Mouse (Mus musculus) liver, embryonic 15.5 days (tissue): ENCODE results near the gene Ucn. TPM values are rescaled to one million over a fixed set of nuclear protein-coding genes. Genes with fewer than 3 reads are reported as not detected.

Experiments
- ATAC-seq: fragments of 200-750 bp; cut with Nextera tagmentation; 2 replicates; pipeline ENCODE4 v1.8.0; 2017; ENCODE audit warnings: moderate number of reproducible peaks, mild to moderate bottlenecking, moderate library complexity; ENCODE audit not compliant: insufficient read depth
- H3K27ac ChIP-seq: fragments of 300-500 bp; sonication (generic); replicated peaks from 2 replicates; pipeline ENCODE4 v1.5.1; 2015; ENCODE audit warnings: mild to moderate bottlenecking, inconsistent platforms
- H3K27me3 ChIP-seq: fragments of 300-500 bp; sonication (generic); 2 replicates; pipeline ENCODE4 v1.6.1; 2015; ENCODE audit warnings: mild to moderate bottlenecking, inconsistent platforms
- H3K36me3 ChIP-seq: fragments of 300-500 bp; sonication (generic); replicated peaks from 2 replicates; pipeline ENCODE4 v1.6.1; 2015; ENCODE audit warnings: moderate library complexity, mild to moderate bottlenecking, inconsistent platforms
- H3K4me1 ChIP-seq: fragments of 300-500 bp; sonication (generic); replicated peaks from 2 replicates; pipeline ENCODE4 v1.6.1; 2015; ENCODE audit warnings: inconsistent platforms
- H3K4me2 ChIP-seq: fragments of 300-500 bp; sonication (generic); 2 replicates; pipeline ENCODE4 v1.6.1; 2015; ENCODE audit warnings: moderate library complexity, mild to moderate bottlenecking, inconsistent platforms
- H3K4me3 ChIP-seq: fragments of 300-500 bp; sonication (generic); replicated peaks from 2 replicates; pipeline ENCODE4 v1.5.1; 2015; ENCODE audit warnings: mild to moderate bottlenecking, inconsistent platforms
- H3K9ac ChIP-seq: fragments of 300-500 bp; sonication (generic); 2 replicates; pipeline ENCODE4 v1.6.1; 2015; ENCODE audit warnings: moderate library complexity, mild to moderate bottlenecking, inconsistent platforms
- H3K9me3 ChIP-seq: fragments of 300-500 bp; sonication (generic); replicated peaks from 2 replicates; pipeline ENCODE4 v1.6.1; 2016; ENCODE audit warnings: inconsistent platforms
- WGBS: fragments of 180-500 bp; shearing (Covaris S2); methylation state at CpG from one replicate; pipeline ENCODE4 v1.1.7; 2015; ENCODE audit warnings: mixed read lengths; ENCODE audit not compliant: insufficient replicate concordance; 5-methylcytosine and 5-hydroxymethylcytosine counted together
- polyA plus RNA-seq: library from polyadenylated mRNA; unstranded; fragments of >200 nt; fragmentation: Nextera tagmentation; extraction: Ambion mirVana; gene quantifications from 2 replicates; pipeline ENCODE4 v1.2.1, GENCODE M21; 2015

Gene Ucn
- polyA plus RNA-seq, 1 experiment from 2014 or later = not detected

GRCm38 (mm10) chr5:31105814-31106335 is 32.8 kb downstream of the Ucn start, which contains the start of gene Dnajc5g:
Gene Dnajc5g (plus strand): TSS chr5:31106285.
- H3K4me3 ChIP-seq = no peak within 1 kb of the TSS
- H3K27me3 ChIP-seq = peaks cover 37% of the 10 kb centered on the region
- no peak for ATAC-seq
- H3K36me3 ChIP-seq = no peaks in the 10 kb centered on the region
- 52% methylated on average over 9 of the region's 9 CpGs for WGBS
- no peak within 1 kb of the TSS for H3K4me2 ChIP-seq
- H3K4me1 ChIP-seq = no peaks in the 10 kb centered on the region
- H3K27ac ChIP-seq = no peak within 1 kb of the TSS
- H3K9me3 ChIP-seq = no peaks in the 10 kb centered on the region
- H3K9ac ChIP-seq = no peak within 1 kb of the TSS

GRCm38 (mm10) chr5:31095711-31096480 is 42.7 kb downstream of the Ucn start:
- H3K27ac ChIP-seq = no peak overlapping the region
- ATAC-seq = no peak
- peaks cover 19% of the 10 kb centered on the region for H3K4me1 ChIP-seq
- no peak overlapping the region for H3K9ac ChIP-seq
- 23% methylated on average over 11 of the region's 11 CpGs for WGBS
- H3K36me3 ChIP-seq = no peaks in the 10 kb centered on the region
- peak overlapping the region; percentile 44 for H3K4me3 ChIP-seq
- peak overlapping the region; percentile 65 for H3K4me2 ChIP-seq
- H3K27me3 ChIP-seq = peaks cover 95% of the 10 kb centered on the region
- H3K9me3 ChIP-seq = no peaks in the 10 kb centered on the region

GRCm38 (mm10) chr5:31094799-31095691 is 43.6 kb downstream of the Ucn start:
- H3K9ac ChIP-seq = no peak overlapping the region
- peak overlapping the region; percentile 44 for H3K4me3 ChIP-seq
- no peaks in the 10 kb centered on the region for H3K9me3 ChIP-seq
- peaks cover 19% of the 10 kb centered on the region for H3K4me1 ChIP-seq
- peak overlapping the region; percentile 65 for H3K4me2 ChIP-seq
- under 1% methylated on average over 59 of the region's 59 CpGs for WGBS
- peaks cover 99% of the 10 kb centered on the region for H3K27me3 ChIP-seq
- no peak overlapping the region for H3K27ac ChIP-seq
- no peak for ATAC-seq
- H3K36me3 ChIP-seq = no peaks in the 10 kb centered on the region

- peaks cover 99% of the 10 kb centered on the region for H3K27me3 ChIP-seq
- H3K4me2 ChIP-seq = peak overlapping the region; percentile 65
- H3K9ac ChIP-seq = no peak overlapping the region
- no peak overlapping the region for H3K27ac ChIP-seq
- H3K9me3 ChIP-seq = no peaks in the 10 kb centered on the region
- H3K4me3 ChIP-seq = peak overlapping the region; percentile 44
- no peak for ATAC-seq
- H3K4me1 ChIP-seq = peaks cover 19% of the 10 kb centered on the region
- no peaks in the 10 kb centered on the region for H3K36me3 ChIP-seq
- 2% methylated on average over 29 of the region's 29 CpGs for WGBS
Measured at GRCm38 (mm10) chr5:31094100-31094798, 44.4 kb downstream of the Ucn start.

- H3K4me1 ChIP-seq = peaks cover 19% of the 10 kb centered on the region
- no peak overlapping the region for H3K27ac ChIP-seq
- peak; percentile 42; the same call in 1 of the 2 replicates for ATAC-seq
- peaks cover 99% of the 10 kb centered on the region for H3K27me3 ChIP-seq
- no peak overlapping the region; the same call in 1 of the 2 replicates for H3K9ac ChIP-seq
- 2% methylated on average over 54 of the region's 54 CpGs for WGBS
- no peaks in the 10 kb centered on the region for H3K36me3 ChIP-seq
- H3K4me2 ChIP-seq = peak overlapping the region; percentile 65
- peak overlapping the region; percentile 44 for H3K4me3 ChIP-seq
- H3K9me3 ChIP-seq = no peaks in the 10 kb centered on the region
Measured at GRCm38 (mm10) chr5:31093151-31094041, 45.2 kb downstream of the Ucn start.

- peaks cover 19% of the 10 kb centered on the region for H3K4me1 ChIP-seq
- H3K4me3 ChIP-seq = peak overlapping the region; percentile 44
- no peaks in the 10 kb centered on the region for H3K36me3 ChIP-seq
- no peaks in the 10 kb centered on the region for H3K9me3 ChIP-seq
- H3K4me2 ChIP-seq = peak overlapping the region; percentile 65
- no peak overlapping the region for H3K27ac ChIP-seq
- H3K9ac ChIP-seq = no peak overlapping the region
- no peak for ATAC-seq
- WGBS = 4% methylated on average over 53 of the region's 53 CpGs
- H3K27me3 ChIP-seq = peaks cover 99% of the 10 kb centered on the region
Measured at GRCm38 (mm10) chr5:31092231-31092975, 46.2 kb downstream of the Ucn start.

Other genes starting within 250 kb of the Ucn start
- gene Ost4, start 231.0 kb downstream of the Ucn start, polyA plus RNA-seq = 312 and 329 TPM in 2 replicates
- 37.6 and 46.8 TPM in 2 replicates for gene Emilin1, start 225.4 kb downstream of the Ucn start, polyA plus RNA-seq
- 33.1 and 35.9 TPM in 2 replicates for gene Khk, start 217.4 kb downstream of the Ucn start, polyA plus RNA-seq
- gene Cgref1, start 193.2 kb downstream of the Ucn start, polyA plus RNA-seq = 4.0 and 4.5 TPM in 2 replicates
- gene Preb, start 178.5 kb downstream of the Ucn start, polyA plus RNA-seq = 97.0 and 110 TPM in 2 replicates
- 0.05 and 0.08 TPM in 2 replicates for gene Tcf23, start 170.2 kb downstream of the Ucn start, polyA plus RNA-seq
- gene Atraid, start 90.5 kb downstream of the Ucn start, polyA plus RNA-seq = 55.8 and 58.8 TPM in 2 replicates
- gene Slc5a6, start 89.9 kb downstream of the Ucn start, polyA plus RNA-seq = 3.1 and 3.7 TPM in 2 replicates
- 14.1 and 14.6 TPM in 2 replicates for gene Cad, start 84.0 kb downstream of the Ucn start, polyA plus RNA-seq
- gene Dnajc5g, start 32.5 kb downstream of the Ucn start, polyA plus RNA-seq = not detected in 2 replicates
- gene Slc30a3, start 30.6 kb downstream of the Ucn start, polyA plus RNA-seq = 0.35 and 0.38 TPM in 2 replicates
- gene Trim54, start 22.1 kb downstream of the Ucn start, polyA plus RNA-seq = 0.52 and 1.0 TPM in 2 replicates
- 18.8 and 19.5 TPM in 2 replicates for gene Mpv17, start 15.4 kb upstream of the Ucn start, polyA plus RNA-seq
- 0.33 and 0.74 TPM in 2 replicates for gene Gm29609, start 41.1 kb upstream of the Ucn start, polyA plus RNA-seq
- 28.8 and 31.5 TPM in 2 replicates for gene Gtf3c2, start 41.3 kb upstream of the Ucn start, polyA plus RNA-seq
- gene Snx17, start 54.4 kb upstream of the Ucn start, polyA plus RNA-seq = 40.2 and 41.6 TPM in 2 replicates
- 41.2 and 47.3 TPM in 2 replicates for gene Eif2b4, start 54.6 kb upstream of the Ucn start, polyA plus RNA-seq
- 2.6 and 3.1 TPM in 2 replicates for gene Zfp513, start 63.5 kb upstream of the Ucn start, polyA plus RNA-seq
- 110 and 117 TPM in 2 replicates for gene Ppm1g, start 81.9 kb upstream of the Ucn start, polyA plus RNA-seq
- 47.5 and 48.1 TPM in 2 replicates for gene Nrbp1, start 102.0 kb upstream of the Ucn start, polyA plus RNA-seq
- gene Gm9970, start 102.4 kb upstream of the Ucn start, polyA plus RNA-seq = 0.23 TPM in 1 of 2 replicates, not detected in the other
- gene Krtcap3, start 112.9 kb upstream of the Ucn start, polyA plus RNA-seq = 3.9 and 4.9 TPM in 2 replicates
- gene Ift172, start 152.3 kb upstream of the Ucn start, polyA plus RNA-seq = 3.9 and 4.5 TPM in 2 replicates
- 4.5 and 4.6 TPM in 2 replicates for gene Fndc4, start 157.3 kb upstream of the Ucn start, polyA plus RNA-seq
- gene Gckr, start 158.6 kb upstream of the Ucn start, polyA plus RNA-seq = 19.4 and 25.0 TPM in 2 replicates